Mouse (Mus musculus) midbrain, embryonic 13.5 days (tissue): ENCODE results near the gene Cyp2a5. TPM values are rescaled to one million over a fixed set of nuclear protein-coding genes. Genes with fewer than 3 reads are reported as not detected.
"Not testable (repeated sequence)": the region's sequence is repeated elsewhere in the genome, so short reads cannot be mapped to it uniquely, and the experiment has no call there.

Experiments
- ATAC-seq: fragments of 200-750 bp; cut with Nextera tagmentation; 2 replicates; pipeline ENCODE4 v1.8.0; 2017; ENCODE audit warnings: mild to moderate bottlenecking, moderate TSS enrichment, moderate library complexity
- H3K27ac ChIP-seq: fragments of 300-500 bp; sonication (generic); 2 replicates; pipeline ENCODE4 v1.5.1; 2015; ENCODE audit warnings: inconsistent platforms, mild to moderate bottlenecking, moderate library complexity
- H3K27me3 ChIP-seq: fragments of 300-500 bp; sonication (generic); 2 replicates; pipeline ENCODE4 v1.6.1; 2015; ENCODE audit warnings: mild to moderate bottlenecking, inconsistent platforms
- H3K36me3 ChIP-seq: fragments of 300-500 bp; sonication (generic); 2 replicates; pipeline ENCODE4 v1.6.1; 2015; ENCODE audit warnings: mild to moderate bottlenecking, inconsistent platforms
- H3K4me1 ChIP-seq: fragments of 300-500 bp; sonication (generic); replicated peaks from 2 replicates; pipeline ENCODE4 v1.6.1; 2015; ENCODE audit warnings: inconsistent platforms
- H3K4me2 ChIP-seq: fragments of 300-500 bp; sonication (generic); replicated peaks from 2 replicates; pipeline ENCODE4 v1.6.1; 2015; ENCODE audit warnings: moderate library complexity, mild to moderate bottlenecking, inconsistent platforms
- H3K4me3 ChIP-seq: fragments of 300-500 bp; sonication (generic); replicated peaks from 2 replicates; pipeline ENCODE4 v1.5.1; 2015; ENCODE audit warnings: mild to moderate bottlenecking, inconsistent platforms
- H3K9ac ChIP-seq: fragments of 300-500 bp; sonication (generic); replicated peaks from 2 replicates; pipeline ENCODE4 v1.6.1; 2015; ENCODE audit warnings: mild to moderate bottlenecking, inconsistent platforms
- H3K9me3 ChIP-seq: fragments of 300-500 bp; sonication (generic); 2 replicates; pipeline ENCODE4 v1.6.1; 2016; ENCODE audit warnings: mild to moderate bottlenecking, inconsistent platforms
- WGBS: fragments of 180-500 bp; shearing (Covaris S2); methylation state at CpG from one replicate; pipeline ENCODE4 v1.1.7; 2015; 5-methylcytosine and 5-hydroxymethylcytosine counted together
- polyA plus RNA-seq: library from polyadenylated mRNA; unstranded; fragments of >200 nt; fragmentation: Nextera tagmentation; extraction: Ambion mirVana; gene quantifications from 2 replicates; pipeline ENCODE4 v1.2.1, GENCODE M21; 2015

Cyp2a5 gene
- 0.36 and 0.37 TPM in 2 replicates for polyA plus RNA-seq

- not testable (repeated sequence) for H3K4me2 ChIP-seq, H3K9me3 ChIP-seq, H3K27me3 ChIP-seq, H3K4me3 ChIP-seq, H3K9ac ChIP-seq, ATAC-seq, H3K27ac ChIP-seq, H3K4me1 ChIP-seq, H3K36me3 ChIP-seq
- WGBS: 73% methylated on average over 3 of the region's 3 CpGs
Observed at GRCm38 (mm10) chr7:26835059-26835458, at the start of gene Cyp2a5. TSS of gene Cyp2a5 (plus strand) at chr7:26835305.

- H3K4me2 ChIP-seq, H3K27me3 ChIP-seq, H3K4me1 ChIP-seq, ATAC-seq, H3K9ac ChIP-seq, H3K36me3 ChIP-seq, H3K27ac ChIP-seq, H3K4me3 ChIP-seq, H3K9me3 ChIP-seq: not testable (repeated sequence)
- 61% methylated on average over 1 of the region's 1 CpGs for WGBS
Observed at GRCm38 (mm10) chr7:26786013-26786412, 49.1 kb upstream of the Cyp2a5 start.

- WGBS: 81% methylated on average over 6 of the region's 6 CpGs
- Histone ChIP-seq H3K27me3 (no peaks in the 10 kb centered on the region), H3K9me3 (no peaks in the 10 kb centered on the region), H3K4me3 (no peak overlapping the region), H3K27ac (no peak overlapping the region), H3K4me1 (no peaks in the 10 kb centered on the region), H3K36me3 (no peaks in the 10 kb centered on the region), H3K4me2 (no peak overlapping the region), H3K9ac (no peak overlapping the region)
- no peak for ATAC-seq
Observed at GRCm38 (mm10) chr7:26789984-26790383, 45.1 kb upstream of the Cyp2a5 start.

GRCm38 (mm10) chr7:26800104-26800503, 35.0 kb upstream of the Cyp2a5 start:
- Histone ChIP-seq H3K27me3 (no peaks in the 10 kb centered on the region), H3K9ac (no peak overlapping the region), H3K9me3 (no peaks in the 10 kb centered on the region; the same call in 1 of the 2 replicates), H3K36me3 (no peaks in the 10 kb centered on the region), H3K4me3 (no peak overlapping the region), H3K4me2 (no peak overlapping the region), H3K4me1 (no peaks in the 10 kb centered on the region), H3K27ac (no peak overlapping the region)
- ATAC-seq: no peak

GRCm38 (mm10) chr7:26800996-26801395, 34.1 kb upstream of the Cyp2a5 start:
- no peak overlapping the region for H3K4me2 ChIP-seq
- whole genome bisulfite sequencing: 83% methylated on average over 1 of the region's 1 CpGs
- no peak for ATAC-seq
- H3K27me3 ChIP-seq: no peaks in the 10 kb centered on the region
- H3K9me3 ChIP-seq: no peaks in the 10 kb centered on the region; the same call in 1 of the 2 replicates
- no peaks in the 10 kb centered on the region for H3K36me3 ChIP-seq
- H3K4me1 ChIP-seq: no peaks in the 10 kb centered on the region
- H3K4me3 ChIP-seq: no peak overlapping the region
- no peak overlapping the region for H3K9ac ChIP-seq
- no peak overlapping the region for H3K27ac ChIP-seq

- H3K4me2 ChIP-seq: no peak within 1 kb of the TSS
- no peak within 1 kb of the TSS for H3K4me3 ChIP-seq
- WGBS: 98% methylated on average over 2 of the region's 2 CpGs
- H3K27me3 ChIP-seq: no peaks in the 10 kb centered on the region
- no peak within 1 kb of the TSS for H3K9ac ChIP-seq
- ATAC-seq: no peak
- H3K36me3 ChIP-seq: no peaks in the 10 kb centered on the region
- H3K27ac ChIP-seq: no peak within 1 kb of the TSS
- no peaks in the 10 kb centered on the region for H3K9me3 ChIP-seq
- H3K4me1 ChIP-seq: no peaks in the 10 kb centered on the region
Observed at GRCm38 (mm10) chr7:26808592-26808991, 26.5 kb upstream of the Cyp2a5 start, which contains the start of gene Cyp2g1. TSS of gene Cyp2g1 (plus strand) at chr7:26808892.

- not testable (repeated sequence) for H3K36me3 ChIP-seq, H3K9ac ChIP-seq, H3K27me3 ChIP-seq, H3K4me1 ChIP-seq, H3K4me2 ChIP-seq, H3K4me3 ChIP-seq, H3K9me3 ChIP-seq, H3K27ac ChIP-seq, ATAC-seq
- WGBS: 87% methylated on average over 9 of the region's 9 CpGs
Observed at GRCm38 (mm10) chr7:26831556-26832292, 3.4 kb upstream of the Cyp2a5 start.

- H3K36me3 ChIP-seq, H3K27me3 ChIP-seq, H3K4me2 ChIP-seq, H3K27ac ChIP-seq, H3K4me3 ChIP-seq, H3K9me3 ChIP-seq, ATAC-seq, H3K4me1 ChIP-seq, H3K9ac ChIP-seq: not testable (repeated sequence)
- 82% methylated on average over 7 of the region's 7 CpGs for WGBS
Observed at GRCm38 (mm10) chr7:26832668-26833067, 2.4 kb upstream of the Cyp2a5 start.

- not testable (repeated sequence) for H3K27ac ChIP-seq, H3K4me2 ChIP-seq, H3K9ac ChIP-seq, H3K36me3 ChIP-seq, ATAC-seq, H3K9me3 ChIP-seq, H3K4me1 ChIP-seq, H3K4me3 ChIP-seq, H3K27me3 ChIP-seq
- WGBS: 93% methylated on average over 2 of the region's 2 CpGs
Observed at GRCm38 (mm10) chr7:26843400-26843799, 8.3 kb downstream of the Cyp2a5 start.

- H3K9me3 ChIP-seq, ATAC-seq, H3K9ac ChIP-seq, H3K36me3 ChIP-seq, H3K4me1 ChIP-seq, H3K27ac ChIP-seq, H3K4me2 ChIP-seq, H3K4me3 ChIP-seq, H3K27me3 ChIP-seq: not testable (repeated sequence)
Observed at GRCm38 (mm10) chr7:26850063-26850462, 15.0 kb downstream of the Cyp2a5 start.

- not testable (repeated sequence) for H3K27ac ChIP-seq, H3K4me1 ChIP-seq, H3K9me3 ChIP-seq, H3K4me3 ChIP-seq, H3K27me3 ChIP-seq, H3K4me2 ChIP-seq, ATAC-seq, H3K9ac ChIP-seq, H3K36me3 ChIP-seq
Observed at GRCm38 (mm10) chr7:26878581-26878980, 43.5 kb downstream of the Cyp2a5 start.

- H3K4me2 ChIP-seq, H3K27ac ChIP-seq, ATAC-seq, H3K9me3 ChIP-seq, H3K27me3 ChIP-seq, H3K4me3 ChIP-seq, H3K4me1 ChIP-seq, H3K36me3 ChIP-seq, H3K9ac ChIP-seq: not testable (repeated sequence)
- WGBS: 82% methylated on average over 3 of the region's 3 CpGs
Observed at GRCm38 (mm10) chr7:26880600-26880999, 45.5 kb downstream of the Cyp2a5 start.
